Mouse (Mus musculus): Measurements from ENCODE around the gene Igsf1. TPM values are rescaled to one million over a fixed set of nuclear protein-coding genes. Genes with fewer than 3 reads are reported as not detected.

Igsf1 gene
- total and polyA plus RNA-seq, 3 experiments, result not detected

Other genes with a start within 250 kb of the Igsf1 start
- gene Olfr1320, start 125.4 kb downstream of the Igsf1 start, total RNA-seq (2012; rRNA removed), result not detected in 2 replicates
- gene Olfr1320, start 125.4 kb downstream of the Igsf1 start, total RNA-seq (2014; rRNA removed), result not detected in 2 replicates
- gene Olfr1320, start 125.4 kb downstream of the Igsf1 start, polyA plus RNA-seq (2012; ENCODE audit: insufficient read length, low read depth), result not detected in 2 replicates
- gene Olfr1321, start 62.7 kb downstream of the Igsf1 start, total RNA-seq (2012; rRNA removed), result not detected in 2 replicates
- gene Olfr1321, start 62.7 kb downstream of the Igsf1 start, total RNA-seq (2014; rRNA removed), result not detected in 2 replicates
- gene Olfr1321, start 62.7 kb downstream of the Igsf1 start, polyA plus RNA-seq (2012; ENCODE audit: insufficient read length, low read depth), result not detected in 2 replicates
- gene Olfr1322, start 93.7 kb upstream of the Igsf1 start, total RNA-seq (2012; rRNA removed), result not detected in 2 replicates
- not detected in 2 replicates for gene Olfr1322, start 93.7 kb upstream of the Igsf1 start, total RNA-seq (2014; rRNA removed)
- gene Olfr1322, start 93.7 kb upstream of the Igsf1 start, polyA plus RNA-seq (2012; ENCODE audit: insufficient read length, low read depth), result 0.11 TPM in 1 of 2 replicates, not detected in the other
- gene Olfr1323, start 221.6 kb upstream of the Igsf1 start, total RNA-seq (2012; rRNA removed), result not detected in 2 replicates
- gene Olfr1323, start 221.6 kb upstream of the Igsf1 start, total RNA-seq (2014; rRNA removed), result not detected in 2 replicates
- not detected in 2 replicates for gene Olfr1323, start 221.6 kb upstream of the Igsf1 start, polyA plus RNA-seq (2012; ENCODE audit: insufficient read length, low read depth)